Comparison of ENCODE assay signal across 28 mouse cellular contexts in the genomic region with DNA sequence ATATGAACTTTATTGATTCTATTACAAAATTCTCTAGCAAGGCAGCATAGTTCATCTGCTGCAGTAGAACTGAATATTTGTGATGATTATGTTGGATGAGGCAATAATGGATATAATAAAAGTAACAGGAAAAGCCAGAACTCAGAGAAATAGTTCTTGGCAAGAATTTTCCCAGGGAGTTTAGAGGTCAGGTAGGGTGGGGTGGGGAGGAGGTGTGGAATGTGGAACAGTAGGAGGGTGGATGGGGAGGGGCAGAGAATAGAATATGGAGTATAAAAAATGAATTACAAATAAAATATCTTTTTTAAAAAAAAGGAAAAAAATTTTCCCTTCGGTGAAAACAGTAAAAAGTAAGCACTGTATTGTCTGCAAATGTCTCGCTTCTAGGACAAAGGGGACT. TPM values are rescaled to one million over a fixed set of nuclear protein-coding genes. Genes with fewer than 3 reads are reported as not detected.
"Had no signal": no experiment of that assay in that cellular context is flagged by ENCODE, and none has a peak within 500 bp of the region (broad histone marks: within the 10 kb centered on the region; RNA-seq: fewer than 3 reads in every experiment).

No protein-coding gene starts in this region.

- H3K36me3 ChIP-seq: limb, embryonic 10.5 days; limb, embryonic 13.5 days; midbrain, embryonic 12.5 days; midbrain, embryonic 15.5 days; neural tube, embryonic 12.5 days; neural tube, embryonic 15.5 days had no signal

- H3K9ac ChIP-seq: limb, embryonic 13.5 days; liver, embryonic 14.5 days; liver, postnatal 0 days; lung, embryonic 14.5 days; midbrain, embryonic 12.5 days; midbrain, embryonic 15.5 days; neural tube, embryonic 12.5 days; neural tube, embryonic 15.5 days had no signal

- DNase-seq: layer of hippocampus, adult 9-11 months; liver, postnatal 0 days; right cerebral cortex, adult 18-20 months; right cerebral cortex, postnatal 14 days; right cerebral cortex, postnatal 4 days; thymus, adult 2 months; thymus, postnatal 14 days; thymus, postnatal 4 days had no signal

- H3K4me2 ChIP-seq: limb, embryonic 13.5 days; liver, embryonic 11.5 days; lung, embryonic 14.5 days; midbrain, embryonic 12.5 days; midbrain, embryonic 15.5 days; neural tube, embryonic 12.5 days; neural tube, embryonic 15.5 days had no signal

- H3K9me3 ChIP-seq: limb, embryonic 10.5 days; limb, embryonic 13.5 days; midbrain, embryonic 12.5 days; midbrain, embryonic 15.5 days; neural tube, embryonic 12.5 days; neural tube, embryonic 15.5 days had no signal

- H3K4me1 ChIP-seq: limb, embryonic 10.5 days; limb, embryonic 13.5 days; midbrain, embryonic 12.5 days; midbrain, embryonic 15.5 days; neural tube, embryonic 12.5 days; neural tube, embryonic 15.5 days had no signal

- H3K27me3 ChIP-seq: limb, embryonic 13.5 days; midbrain, embryonic 12.5 days; midbrain, embryonic 15.5 days; neural tube, embryonic 12.5 days; neural tube, embryonic 15.5 days had no signal

- H3K27ac ChIP-seq: layer of hippocampus, adult 2 months; limb, embryonic 10.5 days; limb, embryonic 13.5 days; liver, embryonic 14.5 days; macrophage; midbrain, embryonic 12.5 days; midbrain, embryonic 15.5 days; neural tube, embryonic 12.5 days; neural tube, embryonic 15.5 days; stomach, postnatal 0 days had no signal

- H3K4me3 ChIP-seq: layer of hippocampus, adult 2 months; limb, embryonic 10.5 days; limb, embryonic 13.5 days; midbrain, embryonic 12.5 days; midbrain, embryonic 15.5 days; neural tube, embryonic 12.5 days; neural tube, embryonic 15.5 days had no signal

- ATAC-seq: intestine, embryonic 16.5 days; liver, postnatal 0 days; midbrain, embryonic 15.5 days had no signal

RNA-seq across cellular contexts. Expression of a gene that starts 11.1 kb away (rescaled TPM):
- total RNA-seq: layer of hippocampus, adult 2 months; layer of hippocampus, postnatal 25 days; left cerebral cortex, adult 18-20 months; left cerebral cortex, postnatal 25 days; megakaryocyte, adult 5-6 weeks had no signal
- polyA plus RNA-seq: intestine, embryonic 16.5 days; large intestine, adult 2 months; limb, embryonic 10.5 days; limb, embryonic 13.5 days; liver, embryonic 11.5 days; liver, embryonic 14.5 days; liver, postnatal 0 days; lung, embryonic 14.5 days; lung, postnatal 0 days; macrophage; midbrain, embryonic 12.5 days; midbrain, embryonic 15.5 days; neural tube, embryonic 12.5 days; neural tube, embryonic 15.5 days; stomach, embryonic 14.5 days; stomach, postnatal 0 days; thymus, adult 2 months had no signal

RNA-seq across cellular contexts. Expression of a gene that starts 13.9 kb away (rescaled TPM):
- total RNA-seq: megakaryocyte, adult 5-6 weeks had no signal
- polyA plus RNA-seq: large intestine, adult 2 months; macrophage had no signal
